Mouse (Mus musculus): ENCODE results near the gene Cd2bp2. TPM values are rescaled to one million over a fixed set of nuclear protein-coding genes. Genes with fewer than 3 reads are reported as not detected.

The Cd2bp2 gene
- polyA plus RNA-seq, 2 experiments, result 54.2 to 110 TPM

- no peak overlapping the region for H3K4me2 ChIP-seq (replicated peaks; ENCODE audit: low read depth, low read length, severe bottlenecking)
- H3K9ac ChIP-seq (ENCODE audit: low read depth, low read length, severe bottlenecking), result no peak overlapping the region
- H3K27me3 ChIP-seq (ENCODE audit: control insufficient read depth, insufficient read depth, low read length), result no peaks in the 10 kb centered on the region
- 0 out of 2 replicates have a peak overlapping the region, but pooled peaks have one; percentile 1 for H3K4me3 ChIP-seq (replicated peaks; ENCODE audit: low read length)
- ATAC-seq (ENCODE audit: low FRiP score, low read depth) (no peak), DNase-seq (ENCODE audit: low spot score) (peak; percentile 49)
- TF ChIP-seq POLR2A (IDR thresholded peaks at IDR 0.05; ENCODE audit: borderline replicate concordance, extremely low read depth, insufficient read depth, insufficient read length), result no peak
- no peaks in the 10 kb centered on the region for H3K9me3 ChIP-seq (ENCODE audit: control insufficient read depth, low read length)
- no peaks in the 10 kb centered on the region for H3K36me3 ChIP-seq (ENCODE audit: control insufficient read depth, insufficient read depth, low read length)
- 41% methylated on average over 7 of the region's 7 CpGs for WGBS
- H3K27ac ChIP-seq (replicated peaks; ENCODE audit: low read depth, low read length), result no peak overlapping the region
- H3K4me1 ChIP-seq (ENCODE audit: control insufficient read depth, insufficient read depth, low read length), result peaks cover 15% of the 10 kb centered on the region
Measured at GRCm38 (mm10) chr7:127213485-127213884, 17.6 kb upstream of the Cd2bp2 start.

DNA sequence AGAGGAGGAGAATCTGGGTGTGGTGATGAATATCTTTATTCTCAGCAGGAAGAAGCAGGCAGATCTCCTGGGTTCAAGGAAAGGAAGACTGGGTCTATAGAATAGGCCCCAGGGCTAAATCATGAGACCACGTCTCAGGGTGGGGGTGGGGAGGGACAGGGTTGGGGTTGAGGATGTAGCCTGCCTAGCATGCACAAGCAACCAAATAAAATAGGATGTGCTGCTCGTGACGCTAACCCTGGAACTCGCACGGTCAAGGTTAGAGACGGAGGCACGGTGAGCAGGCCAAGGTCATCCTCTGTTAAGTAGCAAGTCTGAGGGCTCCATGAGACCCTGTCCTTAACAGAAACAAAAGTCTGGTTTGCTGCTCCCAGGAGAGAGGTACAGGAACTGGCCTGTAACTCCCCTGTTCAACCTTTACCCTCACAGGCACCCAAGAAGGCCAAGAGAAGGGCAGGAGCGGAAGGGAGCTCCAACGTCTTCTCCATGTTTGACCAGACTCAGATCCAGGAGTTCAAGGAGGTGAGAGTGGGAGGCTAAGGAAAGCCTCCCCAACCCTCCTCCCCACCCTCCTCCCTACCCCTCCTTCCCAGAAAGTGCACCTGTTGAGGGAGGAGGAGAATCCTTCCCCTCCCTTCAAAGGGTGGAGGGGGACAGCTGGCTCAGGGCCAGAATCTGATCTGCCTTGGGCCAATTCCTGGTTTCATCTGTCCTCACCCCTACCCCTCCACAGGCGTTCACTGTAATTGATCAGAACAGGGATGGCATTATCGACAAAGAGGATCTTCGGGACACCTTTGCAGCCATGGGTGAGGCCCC lies 16.8 kb upstream of the Cd2bp2 start:
- 0 out of 2 replicates have a peak overlapping the region, but pooled peaks have one; percentile 1 for H3K4me3 ChIP-seq (replicated peaks; ENCODE audit: low read length)
- H3K27ac ChIP-seq (replicated peaks; ENCODE audit: low read depth, low read length), result no peak overlapping the region
- DNase-seq (ENCODE audit: low spot score) (no peak), ATAC-seq (ENCODE audit: low FRiP score, low read depth) (no peak)
- H3K4me2 ChIP-seq (replicated peaks; ENCODE audit: low read depth, low read length, severe bottlenecking), result no peak overlapping the region
- H3K9me3 ChIP-seq (ENCODE audit: control insufficient read depth, low read length), result no peaks in the 10 kb centered on the region
- no peak overlapping the region for H3K9ac ChIP-seq (ENCODE audit: low read depth, low read length, severe bottlenecking)
- peaks cover 15% of the 10 kb centered on the region for H3K4me1 ChIP-seq (ENCODE audit: control insufficient read depth, insufficient read depth, low read length)
- 85% methylated on average over 12 of the region's 12 CpGs for WGBS
- TF ChIP-seq POLR2A (IDR thresholded peaks at IDR 0.05; ENCODE audit: borderline replicate concordance, extremely low read depth, insufficient read depth, insufficient read length), result no peak
- H3K27me3 ChIP-seq (ENCODE audit: control insufficient read depth, insufficient read depth, low read length), result no peaks in the 10 kb centered on the region
- no peaks in the 10 kb centered on the region for H3K36me3 ChIP-seq (ENCODE audit: control insufficient read depth, insufficient read depth, low read length)

DNA sequence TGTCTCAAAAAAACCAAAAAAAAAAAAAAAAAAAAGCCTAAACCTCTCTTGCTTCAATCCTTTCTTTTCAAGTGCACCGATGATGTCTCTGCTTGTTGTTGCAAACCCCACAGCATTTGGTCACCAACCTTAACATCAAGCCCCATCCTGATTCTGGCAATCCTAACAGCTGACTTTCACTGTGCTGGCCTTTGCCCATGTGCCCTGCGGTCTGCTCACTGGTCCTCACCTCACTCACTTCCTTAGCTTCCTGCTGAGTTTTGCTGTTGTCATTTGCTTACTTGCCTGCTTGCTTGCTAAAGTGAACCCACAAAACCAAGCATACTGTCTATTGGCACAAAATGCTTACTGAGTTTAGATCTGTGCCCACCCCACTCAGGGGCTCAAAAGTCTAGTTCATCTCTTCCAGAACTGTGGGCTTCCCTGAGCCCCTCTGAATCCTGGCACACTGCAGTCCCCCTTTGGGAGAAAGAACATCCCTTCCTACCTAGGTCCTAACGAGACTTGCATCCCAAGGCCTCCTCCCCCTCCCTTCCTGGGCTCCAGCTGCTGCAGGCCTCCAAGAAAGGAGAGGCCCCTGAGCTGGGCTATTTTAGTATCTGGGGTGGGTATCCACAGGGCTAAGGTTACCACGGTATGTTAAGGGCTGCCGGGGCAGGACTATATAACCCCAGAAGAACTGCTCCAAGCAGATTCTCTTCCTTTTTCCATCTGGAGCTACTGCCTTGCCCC lies 15.3 kb upstream of the Cd2bp2 start:
- Histone ChIP-seq H3K4me1 (ENCODE audit: control insufficient read depth, insufficient read depth, low read length) (peaks cover 22% of the 10 kb centered on the region), H3K9me3 (ENCODE audit: control insufficient read depth, low read length) (no peaks in the 10 kb centered on the region), H3K36me3 (ENCODE audit: control insufficient read depth, insufficient read depth, low read length) (no peaks in the 10 kb centered on the region), H3K9ac (ENCODE audit: low read depth, low read length, severe bottlenecking) (no peak overlapping the region), H3K27ac (replicated peaks; ENCODE audit: low read depth, low read length) (no peak overlapping the region), H3K4me3 (replicated peaks; ENCODE audit: low read length) (no peak overlapping the region), H3K27me3 (ENCODE audit: control insufficient read depth, insufficient read depth, low read length) (no peaks in the 10 kb centered on the region), H3K4me2 (replicated peaks; ENCODE audit: low read depth, low read length, severe bottlenecking) (no peak overlapping the region)
- WGBS, result 71% methylated on average over 5 of the region's 5 CpGs
- ATAC-seq (ENCODE audit: low FRiP score, low read depth) (no peak), DNase-seq (ENCODE audit: low spot score) (no peak)
- no peak for TF ChIP-seq POLR2A (IDR thresholded peaks at IDR 0.05; ENCODE audit: borderline replicate concordance, extremely low read depth, insufficient read depth, insufficient read length)

- WGBS, result 83% methylated on average over 4 of the region's 4 CpGs
- Histone ChIP-seq H3K27ac (replicated peaks; ENCODE audit: low read depth, low read length) (no peak overlapping the region), H3K27me3 (ENCODE audit: control insufficient read depth, insufficient read depth, low read length) (no peaks in the 10 kb centered on the region), H3K9ac (ENCODE audit: low read depth, low read length, severe bottlenecking) (no peak overlapping the region), H3K4me3 (replicated peaks; ENCODE audit: low read length) (no peak overlapping the region), H3K4me2 (replicated peaks; ENCODE audit: low read depth, low read length, severe bottlenecking) (no peak overlapping the region), H3K4me1 (ENCODE audit: control insufficient read depth, insufficient read depth, low read length) (peaks cover 28% of the 10 kb centered on the region), H3K9me3 (ENCODE audit: control insufficient read depth, low read length) (no peaks in the 10 kb centered on the region), H3K36me3 (ENCODE audit: control insufficient read depth, insufficient read depth, low read length) (peaks cover 2% of the 10 kb centered on the region; the same call in 1 of the 2 replicates)
- ATAC-seq (ENCODE audit: low FRiP score, low read depth) (no peak), DNase-seq (ENCODE audit: low spot score) (peak; percentile 49)
- no peak for TF ChIP-seq POLR2A (IDR thresholded peaks at IDR 0.05; ENCODE audit: borderline replicate concordance, extremely low read depth, insufficient read depth, insufficient read length)
Measured at GRCm38 (mm10) chr7:127210266-127210665, 14.4 kb upstream of the Cd2bp2 start.

GRCm38 (mm10) chr7:127209851-127210250 lies 14.0 kb upstream of the Cd2bp2 start:
- H3K27ac ChIP-seq (replicated peaks; ENCODE audit: low read depth, low read length), result no peak overlapping the region
- peak overlapping the region; percentile 71; the same call in 1 of the 2 replicates for H3K4me2 ChIP-seq (replicated peaks; ENCODE audit: low read depth, low read length, severe bottlenecking)
- H3K27me3 ChIP-seq (ENCODE audit: control insufficient read depth, insufficient read depth, low read length), result no peaks in the 10 kb centered on the region
- H3K4me1 ChIP-seq (ENCODE audit: control insufficient read depth, insufficient read depth, low read length), result peaks cover 29% of the 10 kb centered on the region
- H3K4me3 ChIP-seq (replicated peaks; ENCODE audit: low read length), result peak overlapping the region; percentile 94
- TF ChIP-seq POLR2A (IDR thresholded peaks at IDR 0.05; ENCODE audit: borderline replicate concordance, extremely low read depth, insufficient read depth, insufficient read length), result no peak
- no peak overlapping the region for H3K9ac ChIP-seq (ENCODE audit: low read depth, low read length, severe bottlenecking)
- 80% methylated on average over 5 of the region's 5 CpGs for WGBS
- DNase-seq (ENCODE audit: low spot score), result no peak
- H3K36me3 ChIP-seq (ENCODE audit: control insufficient read depth, insufficient read depth, low read length), result peaks cover 7% of the 10 kb centered on the region; the same call in 1 of the 2 replicates
- H3K9me3 ChIP-seq (ENCODE audit: control insufficient read depth, low read length), result no peaks in the 10 kb centered on the region
- ATAC-seq (ENCODE audit: low FRiP score, low read depth), result no peak
